Mouse (Mus musculus): ENCODE data around the gene Nr1h4. TPM values are rescaled to one million over a fixed set of nuclear protein-coding genes. Genes with fewer than 3 reads are reported as not detected.

Nr1h4 gene
- 6.4 TPM for polyA plus RNA-seq (2015; fragmentation: Illumina TruSeq; extraction: RNeasy Lipid Tissue Mini Kit (QIAGEN cat#74804); ENCODE audit: insufficient read depth, low read depth, low replicate concordance)

GRCm38 (mm10) chr10:89532929-89533727, at the start of gene Nr1h4:
Gene Nr1h4, minus strand, starts transcription at chr10:89533585.

GRCm38 (mm10) chr10:89443623-89444151, 89.7 kb downstream of the Nr1h4 start, which contains the start of gene Gas2l3:
Gene Gas2l3, minus strand, starts transcription at chr10:89443967.

Other genes starting within 250 kb of the Nr1h4 start
- gene Ano4, start 188.8 kb downstream of the Nr1h4 start, polyA plus RNA-seq (2015; fragmentation: Illumina TruSeq; extraction: RNeasy Lipid Tissue Mini Kit (QIAGEN cat#74804); ENCODE audit: insufficient read depth, low read depth, low replicate concordance) = not detected
- gene Gas2l3, start 89.6 kb downstream of the Nr1h4 start, polyA plus RNA-seq (2015; fragmentation: Illumina TruSeq; extraction: RNeasy Lipid Tissue Mini Kit (QIAGEN cat#74804); ENCODE audit: insufficient read depth, low read depth, low replicate concordance) = 0.13 TPM
- gene Slc17a8, start 87.7 kb upstream of the Nr1h4 start, polyA plus RNA-seq (2015; fragmentation: Illumina TruSeq; extraction: RNeasy Lipid Tissue Mini Kit (QIAGEN cat#74804); ENCODE audit: insufficient read depth, low read depth, low replicate concordance) = not detected
- 4.2 TPM for gene Scyl2, start 152.7 kb upstream of the Nr1h4 start, polyA plus RNA-seq (2015; fragmentation: Illumina TruSeq; extraction: RNeasy Lipid Tissue Mini Kit (QIAGEN cat#74804); ENCODE audit: insufficient read depth, low read depth, low replicate concordance)
- 1.3 TPM for gene Actr6, start 198.7 kb upstream of the Nr1h4 start, polyA plus RNA-seq (2015; fragmentation: Illumina TruSeq; extraction: RNeasy Lipid Tissue Mini Kit (QIAGEN cat#74804); ENCODE audit: insufficient read depth, low read depth, low replicate concordance)
- gene Uhrf1bp1l, start 211.4 kb upstream of the Nr1h4 start, polyA plus RNA-seq (2015; fragmentation: Illumina TruSeq; extraction: RNeasy Lipid Tissue Mini Kit (QIAGEN cat#74804); ENCODE audit: insufficient read depth, low read depth, low replicate concordance) = 9.4 TPM

Data from pancreas, adult 10 weeks (tissue).